Mouse (Mus musculus): Measurements from ENCODE around the gene Chst14.

The Chst14 gene

GRCm38 (mm10) chr2:118963676-118964012 is 37.3 kb downstream of the Chst14 start:
- DNase-seq (ENCODE audit: extremely low read depth, low read depth) = no peak

GRCm38 (mm10) chr2:118969585-118970147 is 43.4 kb downstream of the Chst14 start:
- DNase-seq (ENCODE audit: extremely low read depth, low read depth) = no peak

DNA sequence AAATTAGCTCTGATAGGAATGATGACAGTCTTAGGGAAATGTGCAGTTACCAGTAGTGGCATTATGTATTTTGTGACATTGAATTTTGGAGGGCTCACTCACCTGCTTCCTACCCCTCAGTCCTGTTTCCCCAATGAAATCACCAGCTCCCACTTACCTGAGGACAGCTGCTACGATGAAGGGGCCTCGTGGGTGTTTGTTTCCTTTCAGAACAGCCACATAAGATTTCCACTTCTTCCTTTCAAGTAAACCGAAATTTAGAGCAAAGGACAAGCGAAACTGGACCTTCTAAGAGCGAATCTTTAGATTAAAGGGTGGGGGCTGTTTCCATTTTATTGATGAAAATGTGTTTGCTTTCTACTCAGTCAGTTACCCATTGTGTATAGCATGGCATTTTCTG is 45.8 kb downstream of the Chst14 start:
- DNase-seq (ENCODE audit: extremely low read depth, low read depth) = no peak

- DNase-seq (ENCODE audit: extremely low read depth, low read depth) = peak; percentile 60
These were observed 46.5 kb downstream of the Chst14 start for GRCm38 (mm10) chr2:118972687-118973376.

GRCm38 (mm10) chr2:118975855-118976254 is 49.6 kb downstream of the Chst14 start:
- no peak for DNase-seq (ENCODE audit: extremely low read depth, low read depth)

- DNase-seq (ENCODE audit: extremely low read depth, low read depth) = peak; percentile 59
These were observed 50.1 kb downstream of the Chst14 start for GRCm38 (mm10) chr2:118976282-118976929.

DNA sequence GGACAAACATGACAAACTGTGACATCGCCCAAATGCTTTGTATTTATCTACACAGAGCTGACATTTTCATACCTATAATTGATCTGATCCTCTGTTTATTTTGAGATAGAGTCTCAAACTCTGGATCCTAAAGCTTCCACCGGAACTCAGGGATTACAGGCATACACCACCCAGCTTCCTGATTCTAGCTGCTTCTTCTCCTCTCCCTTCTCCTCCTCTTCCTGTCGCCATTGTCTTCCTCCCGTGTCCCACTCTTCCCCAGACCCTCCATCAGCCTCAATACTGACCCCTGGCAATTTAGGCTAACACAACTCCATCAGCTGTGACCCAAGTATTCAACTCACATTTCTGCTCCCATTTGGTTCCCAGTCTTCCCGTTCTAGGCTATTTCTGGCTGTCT is 50.6 kb downstream of the Chst14 start:
- peak; percentile 14 for DNase-seq (ENCODE audit: extremely low read depth, low read depth)

- DNase-seq (ENCODE audit: extremely low read depth, low read depth) = peak; percentile 24
These were observed 51.8 kb downstream of the Chst14 start for GRCm38 (mm10) chr2:118978064-118978463.

Data from MEL-GATA-1-ER (cell line).